Mouse (Mus musculus) cerebellum, postnatal 36 days (tissue): ENCODE results near the gene Whamm.

Experiments
- DNase-seq, 2 experiments: peaks; one replicate each; pipeline ENCODE4 v3.0.0; 2021 to 2022; ENCODE audit warnings: mixed read lengths in 2 of 2

Whamm gene

DNA sequence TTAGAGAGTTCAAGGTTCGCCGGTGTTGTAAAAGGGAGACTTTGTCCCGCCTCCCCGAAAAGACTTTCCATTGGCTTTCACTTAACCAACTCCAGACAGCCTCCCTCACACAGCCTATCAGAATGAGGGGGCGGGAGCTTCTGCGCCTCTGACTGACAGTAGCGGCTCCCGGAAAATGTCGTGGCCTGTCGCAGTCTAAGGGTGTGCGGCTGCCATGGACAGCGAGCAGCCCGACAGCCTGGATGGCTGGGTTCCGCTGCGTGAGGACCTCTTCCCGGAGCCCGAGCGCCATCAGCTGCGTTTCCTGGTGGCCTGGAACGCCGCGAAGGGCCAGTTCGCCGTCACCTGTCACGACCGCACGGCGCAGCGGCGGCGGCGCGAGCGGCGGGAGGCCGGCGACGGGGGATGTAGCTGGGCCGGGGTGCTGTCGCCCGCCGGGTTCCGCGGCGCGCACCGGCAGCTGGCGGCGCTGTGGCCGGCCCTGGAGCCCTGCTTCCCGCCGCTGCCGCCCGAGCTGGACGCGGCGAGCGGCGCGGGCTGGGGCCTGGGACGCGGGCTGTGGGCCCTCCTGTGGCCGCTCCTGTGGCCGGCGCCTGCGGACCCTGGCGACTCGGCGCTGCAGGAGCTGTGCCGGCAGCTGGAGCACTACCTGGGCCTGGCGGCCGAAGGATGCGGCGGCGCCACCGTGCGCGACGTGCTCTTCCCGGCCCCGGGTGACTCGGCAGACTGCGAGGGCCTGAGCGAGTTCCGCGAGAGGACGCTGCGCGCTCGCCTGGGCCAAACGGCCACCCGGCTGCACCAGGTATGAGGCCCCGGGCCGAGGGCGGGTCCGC is at the start of gene Whamm:
Gene Whamm, plus strand, starts transcription at position 159 of the 833 bp plus-strand sequence.
- peak; percentile 89 for DNase-seq

DNA sequence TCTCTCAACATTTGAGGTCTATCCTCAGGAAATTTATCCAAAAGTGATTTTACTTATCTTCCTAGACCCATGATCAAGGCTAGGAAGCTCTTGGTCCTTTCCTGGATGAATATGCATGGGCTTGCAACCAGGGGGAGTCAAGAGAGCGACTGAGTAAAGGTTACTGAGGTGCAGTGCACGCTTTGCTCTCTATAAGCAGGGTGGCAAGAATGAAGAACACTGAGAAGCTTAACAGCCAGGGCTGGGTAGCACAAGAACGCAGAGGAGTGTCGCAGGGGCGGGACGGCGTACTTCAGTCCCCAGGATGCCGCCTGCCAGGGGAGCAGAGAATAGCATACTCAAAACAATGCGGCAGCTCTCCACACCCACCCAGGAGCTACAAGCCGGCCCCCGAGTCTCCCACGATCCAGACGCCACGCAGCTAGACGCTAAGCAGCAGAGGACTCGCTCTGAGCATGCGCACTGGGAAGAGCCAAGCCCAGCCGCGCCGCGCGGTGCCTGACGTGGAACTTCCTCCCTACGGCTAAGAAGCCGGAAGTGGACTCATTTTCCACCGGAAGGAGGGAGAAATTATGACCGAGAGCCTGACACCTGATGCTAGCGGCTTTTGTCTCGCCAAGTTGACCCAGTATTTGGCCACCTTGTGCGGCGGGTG is 47.9 kb upstream of the Whamm start:
- peak; percentile 87 to 89 for DNase-seq

DNA sequence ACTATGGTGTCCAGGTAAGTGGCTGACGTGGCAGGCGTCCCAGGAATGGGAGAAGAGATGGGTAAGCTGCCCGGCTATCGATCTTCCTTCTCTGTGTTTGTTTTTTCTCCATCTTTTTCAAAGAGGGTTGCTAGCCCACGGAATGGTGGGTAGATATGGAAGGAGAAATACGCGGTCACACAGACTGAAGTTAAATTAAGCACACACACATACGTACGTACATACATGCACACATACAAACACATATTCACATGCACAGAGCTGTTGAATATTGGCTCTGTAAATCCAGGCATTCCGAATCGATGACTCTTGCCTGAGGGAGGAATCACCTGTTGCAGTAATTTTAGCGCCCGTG is 47.4 kb upstream of the Whamm start:
- DNase-seq, result no peak

DNA sequence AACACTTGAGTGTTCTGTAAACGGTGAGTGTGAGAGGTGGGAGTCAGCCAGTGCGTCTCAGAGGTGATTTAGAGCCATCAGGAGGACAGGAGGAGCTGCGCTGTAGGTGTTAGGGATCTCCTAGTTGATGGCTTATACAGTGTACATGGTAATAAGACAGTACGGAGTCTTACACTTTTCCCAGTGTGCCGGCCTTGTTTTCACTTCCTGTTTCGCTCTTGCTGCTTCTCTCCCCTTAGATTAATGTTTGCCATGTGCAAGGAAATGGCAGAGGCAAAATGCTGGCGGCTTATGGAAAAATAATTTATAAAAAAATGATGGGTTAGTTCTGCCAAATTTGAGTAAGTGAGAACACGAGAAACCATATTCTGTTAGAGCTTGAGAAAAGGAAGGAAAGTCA is 42.1 kb upstream of the Whamm start:
- no peak for DNase-seq

DNA sequence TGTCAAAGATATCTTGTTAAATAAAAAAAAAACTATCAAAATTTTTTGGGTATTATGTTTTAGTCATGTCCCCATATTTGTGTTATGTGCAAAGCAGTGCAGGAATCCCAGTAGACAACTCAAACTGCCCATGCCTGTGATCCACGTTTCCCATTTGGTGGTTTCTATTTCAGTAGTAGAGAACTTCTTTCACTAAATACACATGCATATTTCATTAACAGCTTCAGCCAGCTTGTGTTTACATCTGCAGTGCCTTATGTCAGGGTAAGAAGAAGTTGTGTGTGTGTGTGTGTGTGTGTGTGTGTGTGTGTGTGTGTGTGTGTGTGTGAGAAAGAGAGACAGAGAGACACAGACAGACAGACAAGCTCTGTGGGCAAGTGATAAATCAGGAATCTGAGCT is 39.6 kb upstream of the Whamm start:
- no peak for DNase-seq

DNA sequence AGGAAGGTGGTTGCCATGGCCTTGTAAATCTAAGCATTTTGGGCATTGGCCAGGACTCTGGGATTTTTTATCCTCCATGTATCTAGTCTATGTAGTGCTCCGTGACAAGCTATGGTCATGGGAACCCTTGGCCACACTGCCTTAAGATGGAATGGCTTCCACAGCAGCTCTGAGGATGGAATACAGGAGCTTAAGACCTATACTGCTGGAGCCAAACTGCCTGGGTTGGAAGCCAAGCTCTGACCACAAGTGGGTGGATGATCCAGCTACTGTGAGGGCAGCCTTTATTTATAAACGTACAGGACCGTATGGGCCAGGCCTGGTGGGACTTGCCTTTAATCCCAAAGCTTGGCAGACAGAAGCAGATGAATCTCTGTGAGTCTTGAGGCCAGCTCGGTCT is 34.6 kb upstream of the Whamm start:
- no peak for DNase-seq

DNA sequence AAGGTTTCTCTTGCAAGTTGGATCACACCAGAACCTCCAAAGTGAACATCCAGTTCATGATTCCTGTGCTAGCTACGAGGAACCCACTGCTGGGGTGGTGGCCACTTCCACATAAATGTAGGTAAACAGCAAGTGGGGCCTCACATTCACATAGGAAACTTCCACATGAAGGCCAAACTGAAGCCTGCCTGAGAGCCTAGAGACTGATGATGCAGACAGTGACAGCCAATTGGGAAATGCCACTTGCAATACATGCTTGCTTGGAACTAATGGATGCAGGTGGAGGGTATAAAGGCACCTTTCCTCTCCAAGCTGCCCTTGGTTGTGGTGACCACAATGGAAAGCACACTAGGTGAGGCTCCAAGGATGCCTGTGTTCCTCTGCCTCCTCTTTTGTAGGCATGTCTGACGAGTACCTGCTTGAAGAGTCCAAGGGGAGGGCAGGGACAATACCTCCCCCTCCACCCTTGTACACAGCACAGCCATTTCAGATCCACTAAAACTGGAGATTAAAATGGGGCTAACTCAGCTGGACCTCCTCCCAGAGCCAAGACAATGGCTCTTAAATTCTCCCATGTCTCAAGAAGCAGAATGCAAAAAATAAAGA is 32.9 kb upstream of the Whamm start:
- DNase-seq, result no peak

DNA sequence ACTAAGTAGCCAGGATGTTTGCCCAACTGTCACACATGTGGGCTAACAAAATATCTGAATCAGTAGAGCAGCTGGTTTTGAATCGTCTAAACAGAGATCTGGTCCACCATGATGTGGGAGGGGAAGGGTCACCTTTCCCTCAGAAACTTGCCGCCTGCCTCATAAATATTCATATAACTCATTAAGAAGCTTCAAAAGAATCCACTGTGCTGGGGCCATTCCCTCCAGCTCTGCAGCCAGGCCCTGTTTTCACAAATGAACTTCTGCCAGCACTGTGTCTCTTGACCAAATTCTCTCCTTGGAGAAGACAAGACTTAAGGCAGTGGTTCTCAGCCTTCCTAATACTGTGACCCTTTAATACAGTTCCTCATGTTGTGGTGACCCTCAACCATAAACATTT is 31.5 kb upstream of the Whamm start:
- no peak for DNase-seq

DNA sequence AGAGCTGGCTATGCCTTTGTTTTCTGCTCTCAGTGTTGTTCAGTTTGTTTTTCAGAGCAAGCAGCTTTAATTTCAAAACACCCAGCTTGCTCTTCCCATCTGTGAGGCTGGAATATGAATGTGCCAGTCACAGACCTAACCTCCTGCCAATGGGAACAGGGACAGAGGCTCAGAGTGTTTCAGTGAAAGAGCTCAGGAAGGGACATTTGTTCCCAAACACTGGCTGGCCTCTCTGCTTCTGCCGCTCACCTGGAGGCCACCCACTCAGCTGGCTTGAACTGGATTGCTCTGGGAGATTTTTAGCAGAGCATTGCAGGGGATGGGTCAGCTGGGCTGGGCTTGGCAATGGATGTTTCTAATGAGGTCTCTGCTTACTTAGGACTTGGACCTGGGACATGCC is 30.1 kb upstream of the Whamm start:
- peak in 1 of 2 experiments; percentile 5 for DNase-seq

DNA sequence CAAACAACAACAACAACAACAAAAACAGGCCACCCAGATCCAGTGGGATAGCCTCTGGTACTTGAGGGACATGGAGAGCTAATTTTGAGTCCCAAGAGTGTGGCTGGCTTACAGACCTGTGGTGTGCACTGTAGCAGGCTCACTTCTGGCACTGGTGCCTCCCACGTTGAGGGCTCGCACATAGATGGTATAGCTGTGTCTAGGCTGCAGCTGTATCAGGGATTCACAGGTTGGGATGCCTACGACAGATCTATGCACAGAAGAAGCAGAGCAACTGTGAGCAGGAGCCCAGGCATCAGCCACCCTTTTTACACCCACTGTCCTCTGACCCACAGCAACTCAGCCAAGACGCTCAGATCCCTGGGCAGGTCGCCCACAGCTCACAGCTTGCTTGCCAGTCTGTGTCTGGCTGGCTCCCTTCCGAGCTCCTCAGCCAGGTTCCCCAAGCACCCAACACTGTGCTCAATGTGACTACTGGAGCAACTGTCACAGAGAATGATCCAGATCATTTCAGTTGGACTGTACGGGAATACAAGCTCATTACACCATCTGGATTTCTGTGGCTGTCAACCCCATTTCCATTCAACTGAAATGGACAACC is 29.0 kb upstream of the Whamm start:
- peak; percentile 17 to 41 for DNase-seq

DNA sequence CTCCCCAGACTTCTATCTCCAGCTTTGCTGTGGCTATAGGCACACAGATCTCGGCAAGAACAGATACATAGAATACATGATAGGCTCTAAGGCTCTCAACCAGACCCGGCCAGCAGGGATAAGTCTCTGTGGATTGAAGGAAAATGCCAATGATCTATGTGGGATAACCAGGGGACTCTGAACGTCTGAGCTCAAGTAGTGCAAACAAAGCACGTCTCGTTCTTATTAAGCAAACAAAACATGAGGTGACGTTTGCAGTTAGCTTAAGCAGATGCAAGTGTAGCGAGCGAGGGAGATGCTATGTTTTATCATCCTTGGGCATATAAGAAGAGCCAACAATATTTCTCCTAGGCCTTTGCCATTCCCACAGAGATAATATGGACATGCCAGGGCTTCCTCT is 28.1 kb upstream of the Whamm start:
- no peak for DNase-seq

DNA sequence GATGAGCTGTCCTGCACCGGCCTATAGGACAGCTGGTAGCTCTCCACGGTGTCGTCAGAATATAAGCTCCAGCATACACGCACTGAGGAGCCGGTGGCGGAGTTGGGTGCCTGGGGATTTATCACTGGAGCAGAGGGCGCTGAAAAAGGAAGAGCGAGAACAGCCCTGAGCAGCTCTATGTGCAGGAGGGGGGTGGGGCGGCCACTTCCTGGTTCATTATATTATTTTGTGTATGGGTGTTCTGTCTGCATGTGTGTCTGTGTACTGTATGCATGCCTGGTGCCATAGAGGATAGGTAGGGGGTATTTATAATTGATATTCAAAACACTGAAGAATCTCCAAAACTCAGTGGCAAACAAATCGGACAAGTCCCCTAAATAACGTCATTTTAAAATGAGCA is 22.2 kb upstream of the Whamm start:
- no peak for DNase-seq

DNA sequence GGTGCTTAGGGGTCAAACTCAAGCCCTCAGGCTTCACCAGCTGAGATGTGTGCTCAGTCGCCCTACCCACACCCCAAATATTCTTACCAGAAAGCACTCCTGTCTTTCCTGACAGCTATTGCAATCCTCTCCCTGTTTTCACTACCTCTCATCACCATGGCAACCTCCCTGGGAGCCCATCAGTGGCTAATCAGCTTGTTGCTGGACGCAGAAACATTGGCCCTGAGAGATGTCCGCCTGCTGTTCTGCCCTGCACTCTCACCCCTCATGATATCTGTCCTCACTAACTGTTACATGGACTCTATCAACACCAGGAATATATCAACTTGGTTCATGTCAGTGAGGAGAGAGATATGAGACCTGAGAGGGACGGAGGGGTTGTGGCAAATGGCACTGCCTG is 17.5 kb upstream of the Whamm start:
- no peak for DNase-seq

DNA sequence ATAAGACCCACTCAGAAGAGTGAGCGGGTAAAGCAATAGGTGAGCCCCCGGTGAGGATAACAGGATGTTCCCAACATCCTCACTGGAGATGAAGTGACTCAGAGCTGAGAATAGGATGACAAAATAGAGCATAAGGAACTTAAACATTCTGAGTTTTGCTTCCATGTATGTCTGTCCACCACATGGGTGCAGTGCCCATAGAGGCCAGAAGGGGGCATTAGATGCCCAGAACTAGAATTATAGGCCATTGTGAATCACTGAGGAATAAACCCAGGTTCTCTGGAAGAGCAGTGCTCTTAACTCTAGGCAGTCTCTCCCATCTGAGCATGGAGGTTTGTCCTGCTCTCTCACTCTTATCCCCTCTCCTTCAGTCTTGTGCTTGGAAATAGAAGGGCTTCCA is 16.7 kb upstream of the Whamm start:
- DNase-seq, result no peak

DNA sequence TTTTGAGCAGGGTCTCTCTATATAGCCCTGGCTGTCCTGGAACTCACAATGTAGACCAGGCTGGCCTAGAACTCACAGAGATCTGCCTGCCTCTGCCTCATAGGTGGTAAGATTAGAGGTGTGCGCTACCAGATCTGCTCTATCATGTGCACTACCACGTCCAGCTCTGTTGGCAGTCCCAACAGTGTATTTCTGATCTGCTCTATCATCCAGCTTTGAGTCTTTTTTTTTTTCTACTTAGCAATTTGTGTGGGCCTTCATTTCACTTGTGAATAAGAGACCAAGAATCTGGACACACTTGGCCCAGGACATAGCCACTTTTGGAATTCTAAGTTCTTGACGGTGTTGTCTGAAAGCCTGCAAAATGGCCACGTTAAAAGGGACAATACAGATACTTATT is 14.2 kb upstream of the Whamm start:
- no peak for DNase-seq

DNA sequence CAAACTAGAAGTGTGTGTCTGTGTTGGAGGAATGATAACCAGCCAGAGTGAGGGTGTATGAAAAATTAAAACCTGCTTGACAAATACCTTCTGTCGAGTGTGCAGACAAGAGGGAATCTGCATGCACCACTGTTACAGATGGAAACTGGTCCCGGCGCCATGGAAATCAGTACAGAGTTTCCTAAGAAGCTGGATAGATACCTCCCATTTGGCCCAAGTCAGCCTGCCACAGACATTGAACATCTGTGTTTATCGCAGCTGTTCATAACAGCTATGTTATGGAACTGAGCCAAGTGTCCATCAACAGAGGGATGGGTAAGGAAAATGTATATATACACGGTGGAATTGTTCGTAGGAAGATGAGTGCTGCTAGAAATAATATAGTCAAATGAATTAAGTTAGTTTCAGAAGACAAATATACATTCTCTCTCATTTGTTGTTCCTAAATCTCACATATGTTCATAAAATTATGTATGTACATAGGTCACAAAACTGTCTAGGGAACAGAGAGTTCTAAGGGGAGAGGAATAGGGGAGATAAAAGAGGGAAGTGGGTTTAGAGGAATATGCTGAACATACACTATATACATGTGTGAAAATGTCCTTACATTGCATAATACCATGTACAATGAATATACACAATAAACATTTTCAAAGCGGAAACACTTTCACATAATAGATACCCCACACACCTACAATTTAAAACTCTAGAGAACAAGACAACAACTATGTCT is 13.6 kb upstream of the Whamm start:
- DNase-seq, result no peak

DNA sequence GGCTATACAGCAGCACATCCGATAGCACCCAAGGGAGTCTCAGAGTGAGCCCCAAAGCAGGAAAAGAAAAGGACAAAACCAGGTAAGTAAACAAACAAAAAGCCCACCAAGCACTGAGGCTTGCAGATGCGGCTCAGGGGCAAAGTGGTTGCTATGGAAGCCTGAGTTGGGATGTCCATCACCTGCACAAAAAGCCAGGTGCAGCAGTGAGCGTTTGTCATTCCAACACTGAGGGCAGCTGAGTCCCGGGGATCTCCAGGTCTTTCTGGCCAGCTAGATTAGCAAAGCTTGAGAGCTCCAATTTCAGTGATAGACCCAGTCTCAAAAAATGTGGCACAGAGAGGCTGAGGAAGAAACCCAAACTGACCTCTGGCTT is 13.1 kb upstream of the Whamm start:
- no peak for DNase-seq

DNA sequence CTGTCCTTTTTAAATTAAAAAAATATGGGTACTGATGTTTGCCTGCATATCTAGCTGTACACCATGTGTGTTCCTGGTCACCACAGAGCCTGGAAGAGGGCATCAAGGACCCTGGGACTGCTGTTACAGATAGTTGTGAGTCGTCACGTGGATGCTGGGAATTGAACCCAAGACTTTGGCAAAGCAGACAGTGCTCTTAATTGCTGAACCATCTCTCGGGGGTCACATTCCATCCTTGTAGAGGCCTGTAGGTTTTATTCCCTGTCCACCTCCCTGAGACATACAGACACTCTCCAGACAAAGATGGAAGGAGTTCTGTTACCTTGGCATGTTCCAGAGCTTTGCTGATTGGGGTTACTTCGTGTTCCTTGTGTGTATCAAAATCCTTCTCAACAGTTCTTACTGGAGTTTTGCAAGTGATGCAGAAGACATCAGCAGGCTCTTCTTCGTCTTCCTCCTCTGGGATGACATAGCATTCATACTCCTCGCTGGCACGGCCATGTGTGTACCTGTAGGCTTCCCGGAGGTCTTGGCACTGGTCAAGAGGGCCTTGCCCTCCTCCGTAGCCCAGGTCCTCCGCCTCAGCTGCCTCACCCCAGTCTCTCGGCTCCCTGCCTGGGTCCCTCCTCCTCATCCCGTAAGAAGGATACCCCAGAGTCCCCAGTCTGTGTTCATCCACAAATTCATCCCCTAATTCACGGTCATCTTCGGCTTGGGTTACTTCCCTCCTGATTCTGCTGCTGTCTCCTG is 11.7 kb upstream of the Whamm start:
- DNase-seq, result no peak

DNA sequence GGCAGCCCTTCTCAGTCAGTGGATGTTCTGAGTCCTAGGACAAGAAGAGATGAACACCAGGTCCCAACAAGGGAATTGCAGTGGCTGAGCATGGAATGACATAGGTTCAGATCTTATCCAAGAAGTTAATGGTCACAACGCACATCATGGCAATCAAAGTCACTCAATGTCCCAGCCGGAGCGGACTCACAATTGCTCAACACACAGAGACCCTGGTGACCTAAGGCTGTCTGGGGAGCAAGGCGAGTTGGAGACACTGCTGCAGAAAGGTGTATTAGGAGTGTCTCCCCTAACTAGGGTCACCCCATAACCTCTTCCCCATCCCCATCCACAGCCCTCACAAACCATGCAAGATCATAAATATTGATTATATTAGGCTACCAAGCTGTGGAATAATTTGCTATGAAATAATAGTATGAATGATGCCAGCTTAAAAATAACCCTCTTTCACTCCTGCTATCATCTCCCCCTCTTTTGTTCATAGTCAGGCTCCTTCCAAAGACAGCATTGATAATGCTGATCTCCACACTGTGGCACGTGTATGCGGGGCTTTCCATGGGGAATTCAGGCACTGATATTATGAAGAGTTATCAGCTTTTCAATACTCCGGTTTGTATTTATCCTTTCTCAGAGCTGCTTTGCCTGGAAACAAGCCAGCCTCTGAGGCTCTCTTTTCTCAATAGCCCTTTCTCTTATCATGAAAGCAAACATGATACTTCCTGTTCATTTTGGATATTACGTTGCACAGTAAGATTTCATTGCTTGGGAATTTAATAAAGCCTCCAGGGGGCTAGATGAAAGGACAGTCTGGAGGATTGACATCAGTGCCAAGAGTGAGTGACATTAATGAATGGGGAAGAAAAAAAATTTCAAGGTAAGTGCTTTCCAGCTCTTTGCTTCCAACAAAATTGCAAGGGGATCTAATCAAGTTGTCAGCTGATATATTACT is 10.7 kb upstream of the Whamm start:
- no peak for DNase-seq

DNA sequence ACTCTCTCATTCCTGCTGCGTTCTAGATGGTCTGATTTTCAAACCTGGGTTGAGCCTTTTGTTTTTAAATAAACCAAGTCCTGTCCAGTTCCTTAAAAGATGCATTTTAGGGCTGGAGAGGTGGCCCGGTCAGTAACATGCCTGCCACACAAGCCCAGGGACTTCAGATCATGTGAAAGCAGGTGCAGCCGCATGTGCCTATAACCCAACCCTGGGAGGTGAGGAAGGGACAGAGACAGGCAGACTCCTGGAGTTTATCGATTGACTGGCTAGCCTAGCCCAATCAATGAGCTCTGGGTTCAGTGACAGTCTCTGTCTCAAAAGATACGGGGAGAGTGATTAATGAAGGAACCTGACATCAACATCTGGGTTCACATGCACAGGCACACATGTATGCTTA is 9.9 kb upstream of the Whamm start:
- no peak for DNase-seq

DNA sequence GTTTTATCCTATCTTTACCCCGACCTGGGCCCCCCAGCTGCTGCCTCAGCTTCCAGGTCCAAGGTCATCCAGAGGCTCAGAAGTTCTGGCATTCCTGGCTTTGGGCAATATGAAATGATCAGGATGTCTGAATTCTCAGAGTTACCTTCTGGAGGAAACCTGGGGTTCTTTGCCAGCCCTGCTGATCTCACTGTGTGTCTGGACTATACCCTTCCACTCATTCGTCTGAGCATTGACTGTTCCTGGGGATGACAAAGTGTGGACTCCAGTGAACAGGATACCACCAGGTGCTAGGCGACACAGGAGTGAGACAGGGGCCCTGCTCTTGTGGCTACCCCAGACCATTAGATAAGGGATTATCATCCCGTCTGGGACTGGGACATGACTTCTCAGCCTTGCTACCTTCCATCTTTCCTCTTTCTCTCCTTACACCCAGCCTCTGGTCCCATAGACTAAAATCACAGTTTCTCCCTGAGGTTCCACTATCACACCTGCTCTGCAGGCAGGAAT is 7.5 kb upstream of the Whamm start:
- no peak for DNase-seq
